Mouse (Mus musculus): Measurements from ENCODE around the gene Srek1. TPM values are rescaled to one million over a fixed set of nuclear protein-coding genes. Genes with fewer than 3 reads are reported as not detected.
A peak's percentile ranks its signal among the peaks of the same experiment; 100 is the strongest.

Srek1 gene
- polyA plus RNA-seq (2015; fragmentation: Nextera tagmentation; extraction: Ambion mirVana) = 62.0 and 66.8 TPM in 2 replicates

- ATAC-seq (ENCODE audit: low FRiP score, low read depth) = peak; percentile 96
- H3K27me3 ChIP-seq = 0 out of 2 replicates have a peak, but pooled peaks cover 2% of the 10 kb centered on the region
- H3K9ac ChIP-seq = peak within 1 kb of the TSS; percentile 86
- peak within 1 kb of the TSS; percentile 83 for H3K4me3 ChIP-seq
- peaks cover 35% of the 10 kb centered on the region for H3K4me1 ChIP-seq (replicated peaks)
- no peaks in the 10 kb centered on the region for H3K9me3 ChIP-seq
- H3K27ac ChIP-seq (replicated peaks) = peak within 1 kb of the TSS; percentile 100
- under 1% methylated on average over 77 of the region's 81 CpGs for WGBS
- H3K4me2 ChIP-seq = peak within 1 kb of the TSS; percentile 80
- no peaks in the 10 kb centered on the region for H3K36me3 ChIP-seq
Measured at GRCm38 (mm10) chr13:103774119-103774757, at the start of gene Srek1. Gene Srek1, minus strand, starts transcription at chr13:103774608.

- Histone ChIP-seq H3K9ac (no peak overlapping the region), H3K36me3 (peaks cover 15% of the 10 kb centered on the region), H3K4me1 (replicated peaks) (no peaks in the 10 kb centered on the region), H3K4me2 (no peak overlapping the region), H3K27me3 (no peaks in the 10 kb centered on the region), H3K27ac (replicated peaks) (no peak overlapping the region), H3K4me3 (no peak overlapping the region), H3K9me3 (no peaks in the 10 kb centered on the region)
- 100% methylated on average over 1 of the region's 1 CpGs for WGBS
- ATAC-seq (ENCODE audit: low FRiP score, low read depth) = no peak
Measured at GRCm38 (mm10) chr13:103822270-103822669, 47.9 kb upstream of the Srek1 start.

DNA sequence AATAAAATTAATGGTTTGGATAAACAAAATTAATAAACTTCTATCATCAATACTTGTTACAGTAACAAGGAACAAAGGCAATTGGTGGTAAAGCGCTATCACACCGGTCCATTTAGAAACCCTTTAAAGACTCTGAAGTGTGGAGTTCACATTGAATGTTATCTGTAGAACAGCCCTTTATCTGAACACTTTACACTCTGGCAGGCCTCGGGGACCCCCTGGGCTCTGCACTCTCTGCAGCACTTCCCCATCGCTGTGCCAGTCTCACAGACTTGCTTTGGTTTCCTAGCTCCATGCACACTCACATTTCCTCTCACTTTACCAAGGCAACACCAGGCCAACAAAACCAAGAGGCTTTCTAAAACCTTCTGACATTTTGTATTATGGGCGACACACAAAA lies 45.0 kb upstream of the Srek1 start:
- Histone ChIP-seq H3K36me3 (peaks cover 15% of the 10 kb centered on the region), H3K9me3 (no peaks in the 10 kb centered on the region), H3K27ac (replicated peaks) (no peak overlapping the region), H3K4me2 (no peak overlapping the region), H3K4me3 (no peak overlapping the region), H3K4me1 (replicated peaks) (no peaks in the 10 kb centered on the region), H3K27me3 (no peaks in the 10 kb centered on the region), H3K9ac (no peak overlapping the region)
- ATAC-seq (ENCODE audit: low FRiP score, low read depth) = no peak
- 82% methylated on average over 5 of the region's 5 CpGs for WGBS

DNA sequence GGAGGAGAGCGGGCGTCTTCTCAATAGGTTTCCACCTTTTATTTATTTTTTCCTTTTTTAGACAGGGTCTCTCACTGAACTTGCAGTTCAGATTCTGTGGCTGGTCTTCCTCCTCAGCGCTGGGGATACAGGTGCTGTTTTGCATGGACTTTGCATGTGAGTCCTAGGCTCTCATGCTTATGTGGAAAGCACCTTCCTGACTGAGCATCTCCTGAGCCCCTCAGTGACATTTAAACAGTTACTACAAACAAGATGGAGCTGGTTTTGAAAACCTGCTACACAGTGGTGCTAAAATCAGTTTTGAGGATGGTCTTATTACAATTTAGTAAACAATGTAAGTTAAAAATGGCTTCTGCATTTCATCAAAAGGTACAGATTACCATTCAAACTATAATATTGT lies 43.5 kb upstream of the Srek1 start:
- no peak overlapping the region for H3K27ac ChIP-seq (replicated peaks)
- 88% methylated on average over 3 of the region's 3 CpGs for WGBS
- H3K27me3 ChIP-seq = no peaks in the 10 kb centered on the region

GRCm38 (mm10) chr13:103807464-103807863 lies 33.1 kb upstream of the Srek1 start:
- Histone ChIP-seq H3K9ac (no peak overlapping the region), H3K9me3 (no peaks in the 10 kb centered on the region), H3K27ac (replicated peaks) (no peak overlapping the region), H3K4me2 (no peak overlapping the region), H3K4me3 (no peak overlapping the region), H3K27me3 (no peaks in the 10 kb centered on the region), H3K4me1 (replicated peaks) (peaks cover 8% of the 10 kb centered on the region; the same call in 1 of the 2 replicates), H3K36me3 (no peaks in the 10 kb centered on the region)
- ATAC-seq (ENCODE audit: low FRiP score, low read depth) = no peak
- WGBS = 83% methylated on average over 5 of the region's 5 CpGs

More for the DNA sequence above, 43.5 kb upstream of the Srek1 start:
- Histone ChIP-seq H3K36me3 (peaks cover 11% of the 10 kb centered on the region), H3K4me2 (no peak overlapping the region), H3K9me3 (no peaks in the 10 kb centered on the region), H3K4me3 (no peak overlapping the region), H3K4me1 (replicated peaks) (no peaks in the 10 kb centered on the region), H3K9ac (no peak overlapping the region)
- ATAC-seq (ENCODE audit: low FRiP score, low read depth) = no peak

GRCm38 (mm10) chr13:103806210-103806851 lies 31.9 kb upstream of the Srek1 start:
- Histone ChIP-seq H3K36me3 (no peaks in the 10 kb centered on the region), H3K4me3 (no peak overlapping the region), H3K4me2 (no peak overlapping the region), H3K4me1 (replicated peaks) (peaks cover 8% of the 10 kb centered on the region; the same call in 1 of the 2 replicates), H3K27me3 (no peaks in the 10 kb centered on the region), H3K9me3 (no peaks in the 10 kb centered on the region), H3K9ac (no peak overlapping the region), H3K27ac (replicated peaks) (peak overlapping the region; percentile 48)
- ATAC-seq (ENCODE audit: low FRiP score, low read depth) = peak; percentile 84
- 18% methylated on average over 6 of the region's 6 CpGs for WGBS

- Histone ChIP-seq H3K9ac (no peak overlapping the region), H3K27me3 (no peaks in the 10 kb centered on the region), H3K4me2 (no peak overlapping the region), H3K9me3 (no peaks in the 10 kb centered on the region), H3K36me3 (no peaks in the 10 kb centered on the region), H3K4me3 (no peak overlapping the region), H3K27ac (replicated peaks) (no peak overlapping the region), H3K4me1 (replicated peaks) (peaks cover 8% of the 10 kb centered on the region; the same call in 1 of the 2 replicates)
- WGBS = 75% methylated on average over 5 of the region's 5 CpGs
- no peak for ATAC-seq (ENCODE audit: low FRiP score, low read depth)
Measured at GRCm38 (mm10) chr13:103803721-103804120, 29.3 kb upstream of the Srek1 start.

- WGBS = 98% methylated on average over 1 of the region's 1 CpGs
- Histone ChIP-seq H3K9me3 (no peaks in the 10 kb centered on the region), H3K4me2 (no peak overlapping the region)
Measured at GRCm38 (mm10) chr13:103801021-103801420, 26.6 kb upstream of the Srek1 start.

DNA sequence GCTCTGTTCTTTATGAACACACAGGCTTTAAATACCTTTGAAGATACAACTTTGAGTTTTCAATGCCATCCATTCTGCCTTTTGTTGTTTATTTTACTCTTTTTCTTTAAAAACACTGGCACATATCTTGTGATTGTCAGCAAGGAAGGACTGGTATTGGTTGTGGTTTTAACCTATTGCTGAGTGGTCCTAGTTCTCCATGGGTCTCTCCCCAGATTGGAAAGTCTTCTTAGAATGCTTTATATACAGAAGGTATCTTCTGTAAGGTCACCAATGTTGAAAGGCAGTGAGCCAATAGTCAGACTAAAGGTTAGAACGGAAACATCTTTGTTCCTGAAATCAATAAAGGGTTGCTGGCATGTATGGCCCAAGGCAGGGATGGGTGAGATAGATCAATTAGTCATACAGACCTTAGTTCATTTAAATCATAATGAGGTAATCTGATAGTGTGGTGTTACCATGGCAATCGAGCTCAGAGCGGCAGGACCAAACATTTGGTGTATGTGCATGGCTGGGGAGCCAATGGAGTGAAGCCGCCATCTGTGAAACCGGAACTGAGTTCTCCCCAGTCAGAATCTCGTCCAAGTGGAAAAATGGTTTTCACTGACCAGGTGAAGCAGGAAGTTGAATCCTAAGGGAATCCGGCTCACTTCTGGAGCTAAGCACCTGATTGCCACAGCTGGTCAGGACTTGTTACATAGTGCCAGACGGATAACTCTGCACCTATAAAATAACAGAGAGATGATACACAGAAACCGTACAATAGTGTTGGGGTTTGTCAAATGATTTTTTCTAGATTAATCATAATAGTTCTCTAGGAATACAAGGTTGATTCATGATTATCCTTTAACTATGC lies 20.5 kb upstream of the Srek1 start:
- Histone ChIP-seq H3K4me1 (replicated peaks) (0 out of 2 replicates have a peak, but pooled peaks cover 5% of the 10 kb centered on the region), H3K27ac (replicated peaks) (peak overlapping the region; percentile 11; the same call in 1 of the 2 replicates), H3K27me3 (no peaks in the 10 kb centered on the region), H3K9ac (no peak overlapping the region), H3K4me2 (no peak overlapping the region), H3K4me3 (no peak overlapping the region), H3K9me3 (no peaks in the 10 kb centered on the region), H3K36me3 (no peaks in the 10 kb centered on the region)
- ATAC-seq (ENCODE audit: low FRiP score, low read depth) = peak; percentile 78
- WGBS = 39% methylated on average over 9 of the region's 9 CpGs

More at GRCm38 (mm10) chr13:103801021-103801420, 26.6 kb upstream of the Srek1 start:
- ATAC-seq (ENCODE audit: low FRiP score, low read depth) = no peak
- H3K36me3 ChIP-seq = no peaks in the 10 kb centered on the region
- H3K9ac ChIP-seq = no peak overlapping the region
- H3K4me3 ChIP-seq = no peak overlapping the region
- H3K4me1 ChIP-seq (replicated peaks) = no peaks in the 10 kb centered on the region; the same call in 1 of the 2 replicates
- H3K27ac ChIP-seq (replicated peaks) = no peak overlapping the region
- H3K27me3 ChIP-seq = no peaks in the 10 kb centered on the region

DNA sequence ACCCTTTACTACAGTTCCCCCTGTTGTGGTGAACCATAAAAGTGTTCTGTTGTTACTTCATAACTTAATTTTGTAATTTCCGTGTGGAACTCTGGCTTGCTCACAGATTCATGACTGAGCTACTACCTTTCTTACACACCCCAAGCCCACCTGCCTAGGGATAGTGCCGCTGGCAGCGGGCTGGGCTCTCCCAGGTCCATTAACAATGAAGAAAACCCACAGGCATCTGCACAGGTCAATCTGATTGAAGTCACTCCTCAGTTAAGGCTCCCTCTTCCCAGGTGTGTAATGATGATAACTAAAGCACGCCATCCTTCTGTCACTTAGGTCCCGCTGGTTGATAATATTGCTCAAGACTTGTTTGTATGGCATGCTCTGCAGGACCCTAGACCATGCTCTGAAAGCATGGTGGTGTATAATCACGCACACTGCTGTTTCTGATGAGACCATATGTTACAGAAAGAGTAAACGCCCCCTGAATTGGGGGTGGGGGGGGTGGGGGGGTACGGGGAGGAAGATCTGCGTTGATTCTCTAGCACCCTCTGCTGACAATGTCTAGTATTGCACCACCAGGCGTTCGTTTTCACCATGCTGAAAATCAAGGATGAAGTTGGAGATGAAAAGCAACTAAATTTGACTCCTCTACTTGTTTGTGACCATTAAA lies 5.6 kb upstream of the Srek1 start:
- WGBS = 28% methylated on average over 11 of the region's 11 CpGs
- H3K27me3 ChIP-seq = 0 out of 2 replicates have a peak, but pooled peaks cover 2% of the 10 kb centered on the region
- no peaks in the 10 kb centered on the region for H3K9me3 ChIP-seq
- H3K4me2 ChIP-seq = no peak overlapping the region
- no peak overlapping the region for H3K27ac ChIP-seq (replicated peaks)
- peak; percentile 63; the same call in 1 of the 2 replicates for ATAC-seq (ENCODE audit: low FRiP score, low read depth)
- peaks cover 3% of the 10 kb centered on the region; the same call in 1 of the 2 replicates for H3K4me1 ChIP-seq (replicated peaks)
- H3K36me3 ChIP-seq = no peaks in the 10 kb centered on the region
- no peak overlapping the region for H3K9ac ChIP-seq
- H3K4me3 ChIP-seq = no peak overlapping the region

GRCm38 (mm10) chr13:103777126-103777525 lies 2.7 kb upstream of the Srek1 start:
- 0 out of 2 replicates have a peak, but pooled peaks cover 2% of the 10 kb centered on the region for H3K27me3 ChIP-seq
- H3K4me3 ChIP-seq = no peak overlapping the region
- no peak for ATAC-seq (ENCODE audit: low FRiP score, low read depth)
- H3K4me1 ChIP-seq (replicated peaks) = peaks cover 17% of the 10 kb centered on the region
- no peak overlapping the region for H3K27ac ChIP-seq (replicated peaks)
- H3K36me3 ChIP-seq = no peaks in the 10 kb centered on the region
- H3K9ac ChIP-seq = no peak overlapping the region
- WGBS = 72% methylated on average over 8 of the region's 8 CpGs
- H3K4me2 ChIP-seq = no peak overlapping the region
- H3K9me3 ChIP-seq = no peaks in the 10 kb centered on the region

All from hindbrain, embryonic 15.5 days (tissue).